Mouse (Mus musculus) T-cell, adult 66 days (primary cell): ENCODE data around the gene Zfp106. TPM values are rescaled to one million over a fixed set of nuclear protein-coding genes. Genes with fewer than 3 reads are reported as not detected.

Source experiments
- total RNA-seq, 2 experiments: library from RNA; stranded (reverse); gene quantifications; 3 replicates in 1 of 2; 4 replicates in 1 of 2; pipeline ENCODE4 v1.2.4; 2023

The Zfp106 gene
- 10 to 100 TPM; 67.2 to 73.8 TPM for total RNA-seq

GRCm38 (mm10) chr2:120563235-120563990 lies at the start of gene Zfp106:
Zfp106 (minus strand) TSS chr2:120563843.

GRCm38 (mm10) chr2:120608830-120609723 lies 45.4 kb upstream of the Zfp106 start, which contains the start of the genes Haus2 and Lrrc57:
Haus2 (plus strand) TSS chr2:120609383.
Lrrc57 (minus strand) TSS chr2:120609520.

GRCm38 (mm10) chr2:120566886-120567797 lies 3.5 kb upstream of the Zfp106 start, which contains the start of gene Snap23:
Snap23 (plus strand) TSS chr2:120567671.

Other genes starting within 250 kb of the Zfp106 start
- gene Pla2g4f, start 249.7 kb downstream of the Zfp106 start, total RNA-seq = under 1 TPM; 0.67 to 0.71 TPM
- gene Vps39, start 210.7 kb downstream of the Zfp106 start, total RNA-seq = 10 to 100 TPM; 66.4 to 73.2 TPM
- gene Ganc, start 159.9 kb downstream of the Zfp106 start, total RNA-seq = 10 to 100 TPM; 21.5 to 22.4 TPM
- 10 to 100 TPM; 62.4 to 64.3 TPM for gene Tmem87a, start 159.7 kb downstream of the Zfp106 start, total RNA-seq
- gene Capn3, start 107.8 kb downstream of the Zfp106 start, total RNA-seq = 1 to 10 TPM; 3.7 to 4.6 TPM
- 10 to 100 TPM; 26.3 to 32.8 TPM for gene Snap23, start 3.8 kb upstream of the Zfp106 start, total RNA-seq
- gene Haus2, start 45.5 kb upstream of the Zfp106 start, total RNA-seq = 10 to 100 TPM; 21.6 to 27.2 TPM
- 10 to 100 TPM; 15.1 to 18.6 TPM for gene Lrrc57, start 45.7 kb upstream of the Zfp106 start, total RNA-seq
- under 1 TPM; 0.41 to 0.44 TPM for gene Stard9, start 65.3 kb upstream of the Zfp106 start, total RNA-seq